Mouse (Mus musculus): ENCODE results near the gene Ccdc158.

DNA sequence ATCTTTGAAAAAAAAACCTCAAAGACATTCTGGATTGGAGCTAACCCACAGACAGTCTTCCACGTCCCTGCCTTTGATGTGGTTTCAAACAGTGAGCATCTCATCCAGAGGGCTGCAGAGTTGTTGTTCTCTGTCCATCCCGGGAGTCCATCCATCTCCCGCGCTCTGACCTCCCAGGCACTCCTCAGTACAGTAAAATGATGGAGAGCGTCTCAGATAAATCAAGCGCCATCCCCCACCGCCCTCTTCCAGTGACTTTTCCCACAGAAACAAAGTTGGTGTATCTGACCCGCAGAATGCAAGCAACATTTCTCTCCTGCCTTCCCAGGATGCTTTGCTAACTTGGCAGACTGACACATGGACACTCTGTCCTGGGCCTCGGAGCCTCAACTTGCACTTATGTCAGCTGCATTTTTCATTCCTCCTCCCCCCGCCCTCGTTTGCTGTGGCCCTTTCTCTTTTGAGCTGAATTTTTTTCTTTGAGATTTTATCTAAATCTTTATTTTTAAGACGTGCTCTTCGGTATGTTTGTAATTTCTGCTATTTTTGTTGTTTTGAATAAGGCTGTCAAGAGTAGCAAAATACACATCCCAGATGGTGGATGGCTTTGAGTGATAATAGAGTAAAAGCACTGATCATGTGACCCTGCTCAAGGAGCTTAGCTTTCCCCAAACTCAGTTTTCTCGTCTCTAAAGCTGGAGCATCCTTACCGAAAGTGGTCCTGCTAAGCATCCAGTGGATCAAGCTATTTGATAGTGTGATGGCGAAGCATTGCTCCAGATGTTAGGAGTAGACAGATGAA, 17.3 kb upstream of the Ccdc158 start:
- TF ChIP-seq CTCF (IDR thresholded peaks at IDR 0.05; ENCODE audit: insufficient read depth, low read length) (no peak), POLR2A (IDR thresholded peaks at IDR 0.05; ENCODE audit: borderline replicate concordance, extremely low read depth, low read depth, low read length) (no peak)
